Mouse (Mus musculus): ENCODE results near the gene Nlgn1.

DNA sequence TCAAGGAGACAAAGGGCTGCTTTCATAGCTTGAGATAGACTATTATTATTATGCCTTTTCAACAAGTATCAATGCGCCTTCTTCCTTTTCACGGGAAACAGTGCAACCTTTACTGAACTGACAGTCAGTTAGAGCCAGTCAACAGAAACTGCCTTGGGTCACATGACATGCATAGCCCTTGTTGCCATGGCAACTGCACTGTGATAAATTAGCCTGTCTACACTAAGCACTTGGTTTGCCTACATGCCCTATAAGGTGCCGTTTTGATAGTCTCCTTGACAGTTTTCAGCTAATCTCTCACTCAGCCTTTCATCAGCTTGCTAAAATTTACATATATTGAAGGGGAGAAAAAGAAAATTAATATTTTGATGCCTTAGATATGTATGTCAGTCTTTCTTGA is 524.7 kb downstream of the Nlgn1 start:
- no peak for TF ChIP-seq CTCF (IDR thresholded peaks at IDR 0.05; ENCODE audit: low read depth)
- no peak for TF ChIP-seq EP300 (IDR thresholded peaks at IDR 0.05; ENCODE audit: low read depth)

Data from liver, embryonic 14.5 days (tissue).